Mouse (Mus musculus) retina, postnatal 7 days (tissue): ENCODE results near the gene AI481877.
"Not testable (repeated sequence)": the region's sequence is repeated elsewhere in the genome, so short reads cannot be mapped to it uniquely, and the experiment has no call there.

Experiments used
- DNase-seq: peaks from one replicate; pipeline ENCODE4 v3.0.0-alpha.2; 2012; ENCODE audit warnings: low read depth, low spot score

AI481877 gene

DNA sequence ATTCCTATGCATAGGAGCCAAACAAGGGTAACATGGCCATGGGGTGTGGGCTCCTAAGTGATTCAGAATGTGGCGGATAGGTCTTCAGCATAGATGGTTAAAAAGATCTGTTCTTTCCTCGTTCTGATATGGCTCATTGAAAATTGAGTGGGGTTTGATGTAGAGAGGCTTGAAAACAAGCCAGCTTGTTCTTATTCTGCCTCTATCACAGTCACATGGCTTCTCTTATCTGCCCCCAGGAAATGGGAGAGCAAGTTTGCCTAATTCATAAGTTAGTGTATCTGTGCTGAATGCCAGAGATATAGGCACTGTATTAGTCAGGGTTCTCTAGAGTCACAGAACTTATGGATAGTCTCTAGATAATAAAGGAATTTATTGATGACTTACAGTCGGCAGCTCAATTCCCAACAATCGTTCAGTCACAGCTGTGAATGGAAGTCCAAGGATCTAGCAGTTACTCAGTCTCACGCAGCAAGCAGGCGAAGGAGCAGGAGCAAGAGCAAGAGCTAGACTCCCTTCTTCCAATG, at the start of gene AI481877:
AI481877 (minus strand) TSS at position 477 of the 527 bp plus-strand sequence.
- DNase-seq = not testable (repeated sequence)

DNA sequence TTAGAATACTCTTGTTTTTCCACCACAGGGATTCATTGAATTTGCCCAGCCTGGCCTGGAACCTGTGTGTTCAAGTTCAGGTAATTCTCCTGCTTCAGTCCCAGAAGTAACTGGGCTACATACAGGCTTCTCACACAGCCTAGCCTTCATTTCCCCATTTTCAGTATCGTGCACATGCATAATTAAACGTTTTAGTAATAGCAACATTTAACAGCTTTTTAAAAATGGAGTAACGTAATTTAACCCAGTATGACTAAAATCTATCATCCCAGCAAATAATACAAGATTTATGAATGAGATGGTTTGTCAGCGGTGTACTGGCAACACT, 49.7 kb upstream of the AI481877 start:
- DNase-seq = no peak

DNA sequence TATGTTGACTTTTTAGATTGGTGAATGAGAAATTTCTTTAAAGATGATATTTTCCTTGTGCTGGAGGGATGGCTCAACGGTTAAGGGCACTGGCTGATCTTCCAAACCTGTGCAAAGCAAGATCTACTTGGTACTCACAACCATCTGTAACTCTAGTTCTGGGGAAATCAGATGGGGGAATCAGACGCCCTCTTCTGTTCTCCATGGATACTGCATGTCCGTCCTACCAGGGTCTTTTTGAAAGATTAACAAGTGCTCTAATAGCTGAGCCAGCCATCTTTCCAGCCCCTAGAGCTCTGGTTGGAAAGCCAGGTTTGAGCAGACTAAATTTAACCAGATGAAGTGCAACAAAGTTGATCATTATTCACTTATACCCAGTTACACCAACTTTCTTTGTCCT, 48.5 kb upstream of the AI481877 start:
- DNase-seq = no peak

DNA sequence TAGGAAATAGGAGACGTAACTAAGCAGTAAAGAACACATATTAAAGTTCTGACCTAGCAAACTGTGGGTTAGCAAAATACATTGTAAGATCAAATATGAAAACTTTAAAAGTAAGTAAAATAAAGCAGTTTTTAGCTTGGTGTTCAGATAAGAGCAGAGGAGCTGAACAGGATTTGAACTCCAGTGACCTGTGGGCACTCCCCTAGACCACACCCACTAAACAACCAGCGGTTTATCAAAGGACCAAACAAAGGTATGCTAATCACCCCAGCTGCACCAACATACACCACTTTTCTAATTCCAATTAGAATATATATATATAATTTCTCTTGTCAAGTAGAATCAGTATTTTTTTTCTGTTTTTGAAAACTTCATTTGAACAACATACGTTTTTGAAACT, 46.9 kb upstream of the AI481877 start:
- DNase-seq = no peak

DNA sequence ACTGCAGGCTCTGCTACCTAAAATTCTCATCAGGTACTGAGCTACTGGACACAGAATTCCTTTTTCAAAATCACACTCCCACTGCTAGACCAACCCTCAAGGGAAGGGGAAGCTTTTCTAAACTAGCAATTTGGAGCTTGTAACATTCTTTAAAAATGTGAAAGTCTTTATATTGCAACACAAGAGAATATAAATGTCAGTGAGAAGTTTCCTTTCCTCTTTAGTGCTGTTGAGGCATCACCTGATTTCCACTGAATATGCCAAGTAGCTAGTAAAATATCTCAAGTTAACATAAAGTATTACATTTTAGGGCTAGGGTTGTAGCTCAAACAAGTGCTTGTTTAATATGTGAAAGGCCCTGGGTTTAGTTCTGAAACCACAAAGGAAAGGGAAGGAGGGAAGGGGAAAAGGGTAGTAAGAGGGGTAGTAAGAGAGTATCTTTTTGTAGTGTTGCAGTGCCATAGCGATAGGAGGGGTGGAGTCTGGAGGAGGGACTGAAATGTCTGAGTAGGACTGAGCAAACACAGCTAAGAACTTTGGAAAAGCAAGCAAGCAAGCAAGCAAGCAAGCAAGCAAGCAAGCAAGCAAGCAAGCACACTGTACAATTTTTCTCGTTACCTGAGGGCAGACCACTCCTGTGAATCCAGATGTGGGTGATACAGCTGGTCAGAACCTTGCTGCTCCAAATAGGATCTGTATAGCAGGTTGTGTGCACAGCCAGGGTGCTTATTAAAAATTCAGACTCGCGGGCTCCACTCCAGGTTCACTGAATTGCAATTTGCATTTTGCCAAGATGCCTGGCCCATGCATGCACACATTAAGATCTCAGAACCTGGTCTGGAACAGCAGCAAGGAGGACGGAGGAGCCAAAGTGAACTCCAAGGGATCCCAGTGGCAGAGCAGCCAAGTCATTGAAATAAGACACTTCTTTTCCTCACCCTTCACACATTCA, 42.8 kb upstream of the AI481877 start:
- DNase-seq = no peak

DNA sequence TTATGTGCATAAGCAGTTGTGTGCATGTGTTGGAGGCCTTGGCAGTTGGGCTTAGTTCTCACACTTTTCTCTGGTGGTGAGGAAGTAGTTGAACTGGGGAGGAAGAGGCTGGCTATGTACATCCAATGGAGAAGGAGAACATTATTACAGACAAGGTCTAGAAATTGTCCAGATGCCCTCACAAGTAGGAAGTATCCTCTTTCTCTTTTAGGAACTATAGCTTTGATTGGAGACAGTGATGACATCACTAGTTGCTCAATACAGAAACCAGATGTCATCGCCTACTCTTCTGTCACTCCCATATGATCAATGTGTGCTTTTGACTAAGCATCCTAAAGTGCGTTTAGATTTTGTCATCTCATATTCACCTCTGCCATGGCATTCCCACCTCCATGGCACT, 38.8 kb upstream of the AI481877 start:
- DNase-seq = no peak

DNA sequence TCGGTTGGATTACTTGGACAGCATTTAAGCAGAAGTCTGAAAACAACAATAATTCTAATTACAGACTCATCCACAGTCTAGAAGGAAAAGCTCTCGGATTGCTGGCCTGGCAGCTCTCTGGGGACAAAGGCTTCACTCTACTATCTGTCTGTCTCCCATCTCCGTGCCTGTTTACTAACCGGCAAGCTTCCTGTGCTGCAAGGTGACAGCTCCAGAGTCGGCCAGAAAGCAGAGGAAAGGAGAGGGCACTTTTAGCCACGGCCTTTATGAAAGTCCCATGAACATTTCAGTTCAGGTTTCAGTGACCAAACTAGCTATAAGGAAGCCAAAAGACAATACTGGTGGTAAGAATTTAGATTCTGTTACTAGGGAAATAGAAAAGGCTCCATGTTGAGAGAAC, 37.1 kb upstream of the AI481877 start:
- DNase-seq = no peak

DNA sequence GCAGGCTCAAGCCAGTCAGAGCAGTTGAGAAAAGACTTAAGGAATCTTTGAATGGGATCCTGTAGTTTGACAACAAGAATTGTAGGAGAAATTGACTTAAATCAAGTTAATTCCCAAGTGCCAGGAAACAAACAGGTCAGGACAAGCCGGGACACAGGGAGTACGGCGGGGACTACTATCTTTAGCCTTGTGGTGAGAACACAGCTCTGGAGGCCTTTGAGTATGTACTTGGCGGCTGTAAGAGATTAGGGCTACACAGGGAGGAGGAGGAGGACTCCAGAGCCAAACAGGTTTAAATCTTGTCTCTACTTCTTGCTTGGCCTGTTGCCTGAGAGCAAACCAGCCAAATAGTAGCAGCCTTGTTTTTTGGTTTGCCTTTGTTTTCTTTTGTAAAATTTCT, 36.2 kb upstream of the AI481877 start:
- no peak for DNase-seq

DNA sequence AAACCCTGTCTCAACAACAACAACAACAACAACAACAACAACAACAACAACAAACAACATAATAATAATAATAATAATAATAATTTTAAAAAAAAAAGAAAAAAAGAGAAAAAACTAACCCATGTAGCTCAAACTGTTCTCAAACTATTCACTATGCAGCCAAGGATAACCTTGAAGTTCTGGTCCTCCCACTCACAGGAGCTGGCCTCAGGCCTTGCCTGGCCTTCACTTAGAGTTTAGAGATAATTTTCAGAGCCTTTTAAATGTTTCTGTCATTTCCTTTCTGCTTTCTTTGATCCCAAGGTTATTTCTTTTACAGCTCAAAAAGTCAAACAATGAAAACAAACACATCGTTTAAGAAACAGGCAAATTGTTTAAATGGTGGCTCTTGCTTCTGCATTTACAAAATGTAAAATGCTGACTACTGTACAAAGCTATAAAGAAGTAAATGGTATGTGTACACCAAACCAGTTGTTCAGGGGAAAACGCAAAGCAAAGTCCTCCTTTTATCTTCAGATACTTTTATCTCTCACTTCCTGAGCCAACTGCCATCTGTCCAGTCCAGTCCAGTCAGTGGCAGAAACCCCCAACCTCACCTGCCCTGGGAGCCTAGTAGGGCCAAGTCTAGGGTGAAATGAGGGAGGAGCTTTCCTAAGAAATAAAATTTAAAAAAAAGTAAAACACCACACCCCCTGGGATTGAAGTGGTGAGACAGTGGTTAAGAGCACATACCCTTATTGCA, 34.6 kb upstream of the AI481877 start:
- DNase-seq = no peak

DNA sequence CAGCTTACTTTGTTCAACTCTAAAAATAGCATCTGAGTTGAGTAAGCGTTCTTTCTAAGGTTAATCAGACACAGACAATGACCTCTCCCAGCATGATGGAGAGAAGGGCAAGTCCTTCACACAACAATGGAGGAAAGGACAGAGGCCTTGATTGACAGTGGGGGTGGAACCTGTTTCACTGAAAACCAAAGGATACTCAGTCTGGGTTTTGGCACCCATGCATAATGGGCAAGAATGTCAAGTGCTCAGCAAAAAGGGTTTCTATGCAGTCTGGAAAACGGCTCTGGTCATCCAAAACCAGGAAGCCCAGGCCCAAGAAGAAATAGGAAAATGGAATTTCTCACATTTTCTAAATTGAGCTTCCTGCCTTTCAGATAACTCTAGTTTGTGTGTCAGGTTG, 33.8 kb upstream of the AI481877 start:
- no peak for DNase-seq

DNA sequence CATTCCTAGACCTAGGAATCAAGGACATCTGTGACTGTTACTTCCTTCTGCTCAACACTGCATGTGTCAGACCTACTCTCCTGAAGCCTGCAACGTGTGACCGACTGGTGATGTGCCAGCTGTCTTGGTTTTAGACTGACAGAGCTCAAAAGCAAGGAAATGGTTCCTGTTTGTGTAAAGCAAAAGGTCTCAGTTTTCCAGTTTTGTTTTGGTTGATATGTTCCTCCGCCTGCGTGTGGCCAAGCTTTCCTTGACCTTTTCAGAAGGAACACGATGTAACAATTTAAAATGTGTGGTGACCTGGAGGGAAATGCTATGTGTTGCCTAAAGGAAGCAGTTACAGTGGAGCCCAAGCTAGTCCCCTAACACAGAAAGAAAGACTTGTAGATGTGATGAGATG, 31.2 kb upstream of the AI481877 start:
- DNase-seq = no peak

DNA sequence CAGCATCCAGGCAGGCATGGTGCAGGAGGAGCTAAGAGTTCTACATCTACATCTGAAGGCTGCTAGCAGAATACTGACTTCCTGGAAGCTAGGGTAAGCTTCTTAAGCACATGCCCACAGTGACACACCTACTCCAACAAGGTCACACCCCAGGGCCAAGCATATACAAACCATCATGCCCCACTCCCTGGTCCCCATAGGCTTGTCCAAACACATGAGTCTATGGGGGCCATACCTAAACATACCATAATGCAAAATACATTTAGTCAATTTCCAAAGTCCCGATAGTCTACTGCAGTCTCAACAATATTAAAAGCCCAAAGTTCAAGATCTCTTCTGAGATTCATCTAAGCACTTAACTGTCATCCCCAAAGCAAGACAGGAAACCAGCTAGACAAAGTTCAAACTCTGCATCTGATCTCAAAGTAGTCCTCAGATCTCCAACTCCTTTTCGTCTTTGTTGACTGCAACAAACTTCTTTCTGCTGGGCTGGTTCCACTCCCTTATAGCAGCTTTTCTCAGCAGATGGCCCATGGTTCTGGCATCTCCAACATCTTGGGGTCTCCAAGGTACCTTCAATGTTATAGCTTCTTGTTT, 28.6 kb upstream of the AI481877 start:
- no peak for DNase-seq

DNA sequence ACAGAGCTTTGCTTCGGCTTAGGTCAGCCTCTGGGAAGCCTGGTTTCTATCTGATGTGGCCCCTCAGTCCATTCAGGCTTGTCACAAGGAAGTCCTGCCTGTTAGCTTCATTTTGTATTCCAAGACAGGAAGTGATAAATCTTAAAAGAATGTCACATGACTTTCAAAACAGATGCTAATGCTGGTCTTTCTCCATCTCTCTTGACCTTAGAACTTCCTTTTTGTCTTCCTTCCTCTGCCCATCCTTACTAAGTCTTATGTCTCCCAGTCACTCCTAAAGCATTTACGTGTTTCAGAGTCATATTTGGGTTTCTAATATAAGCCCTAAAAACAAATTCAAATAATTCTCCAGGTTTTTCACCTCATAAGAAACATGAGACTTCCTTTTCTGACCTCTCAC, 25.3 kb upstream of the AI481877 start:
- no peak for DNase-seq

DNA sequence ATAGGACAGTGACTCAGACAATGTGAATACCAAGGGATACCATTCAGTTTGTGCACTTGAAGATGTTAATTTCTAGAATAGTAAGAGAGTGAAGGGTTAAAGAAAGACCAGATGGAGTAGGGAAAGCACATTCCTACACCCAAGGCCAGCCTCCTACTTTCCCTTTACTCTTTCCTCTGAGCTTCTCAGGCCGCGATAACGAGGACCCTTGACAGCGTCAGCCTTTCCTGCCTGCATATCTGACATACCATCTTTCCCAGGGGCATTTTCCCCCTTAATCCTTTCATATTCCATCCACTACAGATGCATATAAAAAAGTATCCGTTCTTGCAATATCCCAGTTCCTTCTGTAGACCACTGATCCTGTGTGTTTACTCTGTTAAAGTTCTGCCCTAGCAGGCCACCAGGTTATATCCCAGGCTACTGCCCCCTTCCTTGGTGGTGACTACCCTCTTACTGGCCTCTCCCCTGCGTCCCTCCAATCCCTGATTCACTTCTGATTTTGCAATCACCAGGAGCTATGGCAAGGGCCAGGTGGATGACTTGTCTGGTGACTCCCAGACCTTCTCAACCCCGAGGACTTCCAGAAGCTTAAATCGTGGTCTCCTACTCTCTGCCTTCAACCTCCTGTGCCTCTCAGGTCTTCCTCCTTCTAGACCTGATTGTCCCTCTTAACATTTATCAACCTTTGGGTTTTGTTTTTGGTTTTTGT, 22.3 kb upstream of the AI481877 start:
- DNase-seq = no peak

DNA sequence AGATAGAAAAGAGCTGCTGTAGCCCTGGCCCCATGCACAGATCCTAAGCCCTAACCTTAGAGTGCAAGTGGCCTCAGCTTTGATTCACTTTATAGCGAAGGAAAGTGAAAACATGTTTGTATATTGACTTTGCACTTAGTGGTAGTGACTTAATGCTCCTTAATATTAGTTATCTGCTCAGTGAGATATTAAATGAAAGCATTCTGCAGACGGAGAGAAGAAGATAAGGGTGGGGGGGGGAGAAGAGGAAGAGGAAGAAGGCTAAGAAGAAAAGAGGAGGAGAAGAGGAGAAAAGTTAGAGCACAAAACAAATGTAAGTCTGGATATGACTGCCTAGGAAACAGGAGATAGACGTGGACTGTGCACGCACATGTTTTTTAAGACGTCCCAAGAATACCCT, 21.5 kb upstream of the AI481877 start:
- no peak for DNase-seq

DNA sequence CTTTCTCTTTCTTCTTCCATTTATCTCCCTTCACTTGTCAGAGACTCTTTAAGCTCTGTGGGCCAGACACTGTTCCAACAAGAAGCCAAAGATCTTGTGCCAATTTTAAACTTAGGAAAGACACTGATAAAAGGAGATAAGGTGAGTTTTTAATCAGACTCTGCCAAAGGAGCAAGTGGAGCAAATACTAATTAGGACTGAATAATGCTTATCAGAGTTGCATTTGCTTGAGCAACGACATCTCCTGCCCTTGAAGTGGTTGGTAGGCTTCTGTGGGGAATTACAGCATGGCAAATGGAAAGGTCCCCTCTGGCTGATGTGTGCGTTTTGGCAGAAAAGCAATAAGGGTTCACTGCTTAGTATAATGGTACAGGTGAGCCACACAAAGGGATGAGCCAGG, 18.9 kb upstream of the AI481877 start:
- no peak for DNase-seq

DNA sequence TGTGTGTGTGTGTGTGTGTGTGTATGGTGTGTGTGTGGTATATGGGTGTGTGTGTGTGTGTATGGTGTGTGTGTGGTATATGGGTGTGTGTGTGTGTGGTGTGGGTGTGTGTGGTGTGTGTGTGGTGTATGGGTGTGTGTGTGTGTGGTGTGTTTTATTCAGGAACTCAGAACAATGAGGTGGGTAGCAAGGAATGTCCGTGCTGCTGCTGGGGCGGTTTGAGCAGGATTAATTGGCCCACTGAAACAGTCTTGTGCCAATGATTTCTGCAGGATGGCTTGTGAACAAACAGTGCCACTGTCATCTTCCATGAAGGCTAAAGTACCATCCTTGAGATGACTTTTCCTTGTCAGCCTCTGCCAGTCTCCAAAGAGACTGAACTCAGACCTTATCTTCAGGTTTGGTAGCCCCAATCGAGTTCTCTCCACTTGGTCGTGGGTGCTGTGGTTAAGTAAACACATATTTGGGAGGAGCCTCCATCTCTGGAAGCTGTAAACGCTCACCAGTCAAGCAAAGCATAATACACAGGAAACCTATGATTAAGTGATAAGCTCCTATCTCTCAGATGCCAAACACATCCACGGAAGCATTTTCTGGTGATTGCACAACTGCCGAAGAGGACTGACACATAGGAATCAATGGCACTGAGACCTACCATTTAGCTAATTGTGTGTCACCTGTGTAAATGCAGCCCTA, 18.3 kb upstream of the AI481877 start:
- DNase-seq = no peak

DNA sequence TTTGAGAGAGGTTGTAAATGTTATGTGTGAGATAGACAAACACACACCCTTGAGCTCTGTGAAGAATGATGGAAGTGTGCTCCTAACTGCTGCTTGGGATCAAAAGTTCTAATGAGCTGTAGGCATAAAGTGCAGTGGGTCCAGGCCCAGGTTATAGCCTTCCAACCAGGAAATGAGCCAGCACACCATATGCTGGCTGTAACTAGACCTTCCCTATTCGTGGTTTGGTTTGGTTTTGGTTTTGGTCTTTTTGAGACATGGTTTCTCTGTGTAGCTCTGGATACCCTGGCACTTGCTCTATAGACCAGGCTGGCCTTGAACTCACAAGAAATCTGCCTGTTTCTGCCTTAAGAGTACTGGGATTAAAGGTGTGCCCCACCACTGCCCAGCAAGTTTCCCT, 13.2 kb upstream of the AI481877 start:
- DNase-seq = no peak

DNA sequence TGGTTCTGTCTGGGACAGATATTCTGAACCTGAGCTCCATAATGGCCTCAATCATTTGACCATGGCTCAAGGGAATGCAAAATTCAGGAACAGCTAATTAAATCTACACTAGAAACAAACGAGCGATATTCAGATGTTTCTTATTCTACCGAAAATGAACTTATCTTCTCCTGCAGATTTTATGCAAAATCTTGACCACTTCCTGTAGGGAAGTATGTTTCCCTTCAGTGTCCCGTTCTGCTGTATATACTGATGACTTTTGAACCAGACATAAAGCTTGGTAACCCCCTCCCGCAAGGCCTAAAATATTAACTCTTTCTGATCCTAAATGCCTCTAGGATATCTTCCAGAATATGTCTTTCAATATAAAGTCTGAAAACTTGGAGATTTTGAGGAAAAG, 12.1 kb upstream of the AI481877 start:
- no peak for DNase-seq

DNA sequence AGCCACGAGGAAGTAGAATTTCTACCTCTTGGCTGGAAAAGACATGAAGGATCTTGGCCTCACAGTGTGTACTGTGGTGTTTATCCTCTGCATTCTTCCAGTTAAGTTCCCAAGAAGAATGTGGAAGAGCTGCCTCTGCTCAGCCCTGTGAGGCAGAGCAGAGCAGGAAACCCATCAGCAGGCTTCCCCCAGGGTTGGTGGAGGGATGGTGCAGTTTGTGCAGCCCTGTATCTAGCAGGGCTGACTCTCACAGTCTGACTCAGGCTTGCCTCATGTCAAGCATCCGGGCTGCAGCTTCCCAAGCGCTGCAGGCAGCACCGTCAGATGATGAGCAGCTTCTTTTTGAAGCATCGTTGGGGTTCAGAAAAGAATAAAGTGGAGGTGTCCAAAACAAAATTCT, 10.3 kb upstream of the AI481877 start:
- no peak for DNase-seq

DNA sequence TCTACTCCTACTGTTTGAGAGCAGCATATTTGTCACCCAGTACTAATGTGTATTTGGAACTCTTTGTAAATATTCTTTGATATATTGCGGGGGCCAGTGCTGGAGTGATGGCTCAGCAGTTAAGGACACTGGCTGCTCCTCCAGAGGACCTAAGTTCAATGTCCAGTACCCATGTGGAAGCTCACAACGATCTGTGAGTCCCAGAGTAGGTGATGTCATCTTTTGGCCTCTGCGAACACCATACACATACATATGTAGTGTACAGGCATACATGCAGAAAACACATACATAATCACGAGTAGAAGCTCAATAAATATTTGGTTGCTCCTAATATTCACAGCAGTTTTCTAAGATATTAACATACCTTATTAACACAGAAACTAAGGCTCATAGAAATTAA, 9.8 kb downstream of the AI481877 start:
- DNase-seq = no peak
